Mouse (Mus musculus): ENCODE results near the gene Cdk15. TPM values are rescaled to one million over a fixed set of nuclear protein-coding genes. Genes with fewer than 3 reads are reported as not detected.

The Cdk15 gene
- 0.84 and 0.89 TPM in 2 replicates for polyA plus RNA-seq (2015; fragmentation: Nextera tagmentation; extraction: Ambion mirVana)

GRCm38 (mm10) chr1:59256751-59257231 is at the start of gene Cdk15:
Gene Cdk15 (plus strand): TSS chr1:59256906.
- Histone ChIP-seq H3K27me3 (ENCODE audit: insufficient read depth, low read length) (no peaks in the 10 kb centered on the region), H3K27ac (0 out of 2 replicates have a peak within 1 kb of the TSS, but pooled peaks have one; percentile 25), H3K9ac (ENCODE audit: low read depth, low read length) (no peak within 1 kb of the TSS), H3K4me3 (replicated peaks; ENCODE audit: low read depth, low read length) (0 out of 2 replicates have a peak within 1 kb of the TSS, but pooled peaks have one; percentile 9), H3K9me3 (replicated peaks; ENCODE audit: low read length) (no peaks in the 10 kb centered on the region), H3K4me1 (replicated peaks; ENCODE audit: insufficient read depth, low read length) (0 out of 2 replicates have a peak, but pooled peaks cover 7% of the 10 kb centered on the region), H3K4me2 (ENCODE audit: low read length) (peak within 1 kb of the TSS; percentile 25), H3K36me3 (ENCODE audit: insufficient read depth, low read length) (no peaks in the 10 kb centered on the region)
- TF ChIP-seq CTCF (IDR thresholded peaks at IDR 0.05; ENCODE audit: low read depth), result no peak
- ATAC-seq (replicated peaks; ENCODE audit: low FRiP score, low read depth) (peak; percentile 59; the same call in 1 of the 2 replicates), DNase-seq (ENCODE audit: low spot score) (peak; percentile 76)
- 9% methylated on average over 13 of the region's 13 CpGs for WGBS

GRCm38 (mm10) chr1:59208331-59208730 is 48.4 kb upstream of the Cdk15 start:
- no peak for TF ChIP-seq CTCF (IDR thresholded peaks at IDR 0.05; ENCODE audit: low read depth)
- Histone ChIP-seq H3K4me2 (ENCODE audit: low read length) (no peak overlapping the region), H3K4me3 (replicated peaks; ENCODE audit: low read depth, low read length) (no peak overlapping the region), H3K27me3 (ENCODE audit: insufficient read depth, low read length) (no peaks in the 10 kb centered on the region), H3K27ac (no peak overlapping the region), H3K4me1 (replicated peaks; ENCODE audit: insufficient read depth, low read length) (no peaks in the 10 kb centered on the region), H3K9ac (ENCODE audit: low read depth, low read length) (no peak overlapping the region), H3K36me3 (ENCODE audit: insufficient read depth, low read length) (peaks cover 22% of the 10 kb centered on the region; the same call in 1 of the 2 replicates), H3K9me3 (replicated peaks; ENCODE audit: low read length) (no peaks in the 10 kb centered on the region)
- DNase-seq (ENCODE audit: low spot score) (no peak), ATAC-seq (replicated peaks; ENCODE audit: low FRiP score, low read depth) (no peak)
- 76% methylated on average over 1 of the region's 1 CpGs for WGBS

GRCm38 (mm10) chr1:59211651-59212050 is 45.1 kb upstream of the Cdk15 start:
- H3K36me3 ChIP-seq (ENCODE audit: insufficient read depth, low read length), result peaks cover 20% of the 10 kb centered on the region; the same call in 1 of the 2 replicates
- H3K4me2 ChIP-seq (ENCODE audit: low read length), result no peak overlapping the region
- ATAC-seq (replicated peaks; ENCODE audit: low FRiP score, low read depth) (no peak), DNase-seq (ENCODE audit: low spot score) (no peak)
- H3K27ac ChIP-seq, result peak overlapping the region; percentile 47
- TF ChIP-seq CTCF (IDR thresholded peaks at IDR 0.05; ENCODE audit: low read depth), result no peak
- no peak overlapping the region for H3K9ac ChIP-seq (ENCODE audit: low read depth, low read length)
- no peaks in the 10 kb centered on the region for H3K27me3 ChIP-seq (ENCODE audit: insufficient read depth, low read length)
- H3K4me1 ChIP-seq (replicated peaks; ENCODE audit: insufficient read depth, low read length), result no peaks in the 10 kb centered on the region
- WGBS, result 73% methylated on average over 4 of the region's 4 CpGs
- no peak overlapping the region for H3K4me3 ChIP-seq (replicated peaks; ENCODE audit: low read depth, low read length)
- no peaks in the 10 kb centered on the region for H3K9me3 ChIP-seq (replicated peaks; ENCODE audit: low read length)

GRCm38 (mm10) chr1:59212076-59212779 is 44.5 kb upstream of the Cdk15 start:
- no peaks in the 10 kb centered on the region for H3K9me3 ChIP-seq (replicated peaks; ENCODE audit: low read length)
- H3K27ac ChIP-seq, result peak overlapping the region; percentile 72
- H3K4me2 ChIP-seq (ENCODE audit: low read length), result no peak overlapping the region
- H3K4me3 ChIP-seq (replicated peaks; ENCODE audit: low read depth, low read length), result no peak overlapping the region
- ATAC-seq (replicated peaks; ENCODE audit: low FRiP score, low read depth) (peak; percentile 82; the same call in 1 of the 2 replicates), DNase-seq (ENCODE audit: low spot score) (peak; percentile 32)
- WGBS, result 56% methylated on average over 5 of the region's 5 CpGs
- H3K36me3 ChIP-seq (ENCODE audit: insufficient read depth, low read length), result peaks cover 17% of the 10 kb centered on the region; the same call in 1 of the 2 replicates
- no peak overlapping the region for H3K9ac ChIP-seq (ENCODE audit: low read depth, low read length)
- H3K4me1 ChIP-seq (replicated peaks; ENCODE audit: insufficient read depth, low read length), result no peaks in the 10 kb centered on the region
- no peak for TF ChIP-seq CTCF (IDR thresholded peaks at IDR 0.05; ENCODE audit: low read depth)
- H3K27me3 ChIP-seq (ENCODE audit: insufficient read depth, low read length), result no peaks in the 10 kb centered on the region

GRCm38 (mm10) chr1:59212951-59213350 is 43.8 kb upstream of the Cdk15 start:
- H3K4me1 ChIP-seq (replicated peaks; ENCODE audit: insufficient read depth, low read length), result no peaks in the 10 kb centered on the region
- ATAC-seq (replicated peaks; ENCODE audit: low FRiP score, low read depth) (no peak), DNase-seq (ENCODE audit: low spot score) (no peak)
- H3K4me3 ChIP-seq (replicated peaks; ENCODE audit: low read depth, low read length), result no peak overlapping the region
- no peak overlapping the region for H3K4me2 ChIP-seq (ENCODE audit: low read length)
- no peak for TF ChIP-seq CTCF (IDR thresholded peaks at IDR 0.05; ENCODE audit: low read depth)
- no CpG with 5 or more reads among the region's 1 CpGs for WGBS
- H3K27ac ChIP-seq, result peak overlapping the region; percentile 72; the same call in 1 of the 2 replicates
- no peak overlapping the region for H3K9ac ChIP-seq (ENCODE audit: low read depth, low read length)
- no peaks in the 10 kb centered on the region for H3K9me3 ChIP-seq (replicated peaks; ENCODE audit: low read length)
- no peaks in the 10 kb centered on the region for H3K27me3 ChIP-seq (ENCODE audit: insufficient read depth, low read length)
- peaks cover 17% of the 10 kb centered on the region; the same call in 1 of the 2 replicates for H3K36me3 ChIP-seq (ENCODE audit: insufficient read depth, low read length)

- peaks cover 12% of the 10 kb centered on the region; the same call in 1 of the 2 replicates for H3K36me3 ChIP-seq (ENCODE audit: insufficient read depth, low read length)
- DNase-seq (ENCODE audit: low spot score), result no peak
- no peak overlapping the region for H3K4me2 ChIP-seq (ENCODE audit: low read length)
- H3K9ac ChIP-seq (ENCODE audit: low read depth, low read length), result no peak overlapping the region
- no peaks in the 10 kb centered on the region for H3K4me1 ChIP-seq (replicated peaks; ENCODE audit: insufficient read depth, low read length)
- 93% methylated on average over 11 of the region's 11 CpGs for WGBS
- H3K27ac ChIP-seq, result no peak overlapping the region
- no peaks in the 10 kb centered on the region for H3K27me3 ChIP-seq (ENCODE audit: insufficient read depth, low read length)
- ATAC-seq (replicated peaks; ENCODE audit: low FRiP score, low read depth), result no peak
- no peaks in the 10 kb centered on the region for H3K9me3 ChIP-seq (replicated peaks; ENCODE audit: low read length)
- no peak overlapping the region for H3K4me3 ChIP-seq (replicated peaks; ENCODE audit: low read depth, low read length)
- no peak for TF ChIP-seq CTCF (IDR thresholded peaks at IDR 0.05; ENCODE audit: low read depth)
Observed at GRCm38 (mm10) chr1:59215446-59215845, 41.3 kb upstream of the Cdk15 start.
